Mouse (Mus musculus) forebrain, embryonic 10.5 days (tissue): ENCODE measurements around the gene Ccdc91. TPM values are rescaled to one million over a fixed set of nuclear protein-coding genes. Genes with fewer than 3 reads are reported as not detected.

Experiments
- DNase-seq: peaks from one replicate; pipeline ENCODE4 v3.0.0-alpha.2; 2017; ENCODE audit warnings: low spot score; ENCODE audit errors: extremely low spot score
- H3K27ac ChIP-seq: fragments of 300-500 bp; sonication (generic); 2 replicates; pipeline ENCODE4 v1.5.1; 2016; ENCODE audit warnings: mild to moderate bottlenecking
- H3K27me3 ChIP-seq: fragments of 300-500 bp; sonication (generic); 2 replicates; pipeline ENCODE4 v1.6.1; 2016; ENCODE audit warnings: mild to moderate bottlenecking; ENCODE audit not compliant: poor library complexity, severe bottlenecking
- H3K36me3 ChIP-seq: fragments of 300-500 bp; sonication (generic); replicated peaks from 2 replicates; pipeline ENCODE4 v1.6.1; 2016; ENCODE audit warnings: mild to moderate bottlenecking, moderate library complexity
- H3K4me1 ChIP-seq: fragments of 300-500 bp; sonication (generic); 2 replicates; pipeline ENCODE4 v1.6.1; 2016
- H3K4me3 ChIP-seq: fragments of 300-500 bp; sonication (generic); 2 replicates; pipeline ENCODE4 v1.5.1; 2016; ENCODE audit warnings: mild to moderate bottlenecking, moderate library complexity
- H3K9me3 ChIP-seq: fragments of 300-500 bp; sonication (generic); 2 replicates; pipeline ENCODE4 v1.6.1; 2016; ENCODE audit warnings: mild to moderate bottlenecking, moderate library complexity
- WGBS: fragments of 180-500 bp; shearing (Covaris S2); methylation state at CpG from one replicate; pipeline ENCODE4 v1.1.7; 2016; 5-methylcytosine and 5-hydroxymethylcytosine counted together
- polyA plus RNA-seq: library from polyadenylated mRNA; unstranded; fragments of >200 nt; fragmentation: Nextera tagmentation; extraction: Ambion mirVana; gene quantifications from 2 replicates; pipeline ENCODE4 v1.2.1, GENCODE M21; 2016

The Ccdc91 gene
- 24.9 and 26.7 TPM in 2 replicates for polyA plus RNA-seq

- Histone ChIP-seq H3K36me3 (no peaks in the 10 kb centered on the region), H3K4me1 (peaks cover 16% of the 10 kb centered on the region), H3K4me3 (peak within 1 kb of the TSS; percentile 85), H3K9me3 (no peaks in the 10 kb centered on the region), H3K27ac (peak within 1 kb of the TSS; percentile 95), H3K27me3 (no peaks in the 10 kb centered on the region; the same call in 1 of the 2 replicates)
- WGBS = under 1% methylated on average over 77 of the region's 78 CpGs
- peak; percentile 87 for DNase-seq
These were observed at the start of gene Ccdc91 for GRCm38 (mm10) chr6:147475727-147476613. Gene Ccdc91 (plus strand): TSS chr6:147475828.

GRCm38 (mm10) chr6:147426927-147427487 is 48.6 kb upstream of the Ccdc91 start:
- Histone ChIP-seq H3K4me1 (peaks cover 3% of the 10 kb centered on the region; the same call in 1 of the 2 replicates), H3K36me3 (no peaks in the 10 kb centered on the region), H3K4me3 (no peak overlapping the region), H3K27ac (no peak overlapping the region), H3K27me3 (no peaks in the 10 kb centered on the region), H3K9me3 (no peaks in the 10 kb centered on the region)
- 93% methylated on average over 11 of the region's 11 CpGs for WGBS
- no peak for DNase-seq

GRCm38 (mm10) chr6:147455775-147456174 is 19.9 kb upstream of the Ccdc91 start:
- Histone ChIP-seq H3K9me3 (peaks cover 4% of the 10 kb centered on the region; the same call in 1 of the 2 replicates), H3K27me3 (no peaks in the 10 kb centered on the region), H3K27ac (no peak overlapping the region), H3K36me3 (no peaks in the 10 kb centered on the region), H3K4me3 (no peak overlapping the region), H3K4me1 (no peaks in the 10 kb centered on the region)
- WGBS = 91% methylated on average over 5 of the region's 5 CpGs
- no peak for DNase-seq

- 94% methylated on average over 11 of the region's 11 CpGs for WGBS
- Histone ChIP-seq H3K4me3 (no peak overlapping the region), H3K9me3 (no peaks in the 10 kb centered on the region), H3K36me3 (no peaks in the 10 kb centered on the region), H3K27me3 (no peaks in the 10 kb centered on the region), H3K4me1 (no peaks in the 10 kb centered on the region), H3K27ac (no peak overlapping the region)
- DNase-seq = no peak
These were observed 16.9 kb upstream of the Ccdc91 start for GRCm38 (mm10) chr6:147458637-147459301.

- no peak for DNase-seq
- Histone ChIP-seq H3K9me3 (no peaks in the 10 kb centered on the region), H3K4me1 (no peaks in the 10 kb centered on the region), H3K36me3 (no peaks in the 10 kb centered on the region), H3K4me3 (no peak overlapping the region), H3K27me3 (no peaks in the 10 kb centered on the region; the same call in 1 of the 2 replicates), H3K27ac (no peak overlapping the region)
- 81% methylated on average over 5 of the region's 5 CpGs for WGBS
These were observed 5.6 kb upstream of the Ccdc91 start for GRCm38 (mm10) chr6:147470016-147470415.

GRCm38 (mm10) chr6:147481141-147481540 is 5.5 kb downstream of the Ccdc91 start:
- Histone ChIP-seq H3K9me3 (no peaks in the 10 kb centered on the region), H3K36me3 (no peaks in the 10 kb centered on the region), H3K27ac (no peak overlapping the region), H3K4me3 (no peak overlapping the region), H3K27me3 (no peaks in the 10 kb centered on the region), H3K4me1 (peaks cover 10% of the 10 kb centered on the region)
- 95% methylated on average over 5 of the region's 5 CpGs for WGBS
- DNase-seq = no peak

- 95% methylated on average over 3 of the region's 3 CpGs for WGBS
- no peaks in the 10 kb centered on the region for H3K4me1 ChIP-seq
- no peaks in the 10 kb centered on the region for H3K27me3 ChIP-seq
- DNase-seq = no peak
- H3K36me3 ChIP-seq = no peaks in the 10 kb centered on the region
- H3K27ac ChIP-seq = no peak overlapping the region
- no peaks in the 10 kb centered on the region for H3K9me3 ChIP-seq
- no peak overlapping the region for H3K4me3 ChIP-seq
These were observed 14.5 kb downstream of the Ccdc91 start for GRCm38 (mm10) chr6:147490120-147490519.

- no peaks in the 10 kb centered on the region for H3K36me3 ChIP-seq
- H3K27ac ChIP-seq = no peak overlapping the region
- no peaks in the 10 kb centered on the region for H3K9me3 ChIP-seq
- H3K4me1 ChIP-seq = no peaks in the 10 kb centered on the region
- WGBS = 91% methylated on average over 4 of the region's 4 CpGs
- DNase-seq = no peak
- H3K27me3 ChIP-seq = no peaks in the 10 kb centered on the region
- no peak overlapping the region for H3K4me3 ChIP-seq
These were observed 16.9 kb downstream of the Ccdc91 start for GRCm38 (mm10) chr6:147492551-147492950.

- no peaks in the 10 kb centered on the region for H3K36me3 ChIP-seq
- no peak overlapping the region for H3K4me3 ChIP-seq
- H3K9me3 ChIP-seq = no peaks in the 10 kb centered on the region
- 91% methylated on average over 3 of the region's 3 CpGs for WGBS
- H3K4me1 ChIP-seq = no peaks in the 10 kb centered on the region
- H3K27ac ChIP-seq = no peak overlapping the region
- DNase-seq = no peak
- H3K27me3 ChIP-seq = no peaks in the 10 kb centered on the region
These were observed 25.8 kb downstream of the Ccdc91 start for GRCm38 (mm10) chr6:147501439-147501838.

GRCm38 (mm10) chr6:147506074-147506473 is 30.4 kb downstream of the Ccdc91 start:
- H3K36me3 ChIP-seq = no peaks in the 10 kb centered on the region
- H3K4me3 ChIP-seq = no peak overlapping the region
- no peaks in the 10 kb centered on the region for H3K4me1 ChIP-seq
- H3K27me3 ChIP-seq = no peaks in the 10 kb centered on the region
- WGBS = 90% methylated on average over 9 of the region's 9 CpGs
- no peak for DNase-seq
- no peak overlapping the region for H3K27ac ChIP-seq
- H3K9me3 ChIP-seq = no peaks in the 10 kb centered on the region

GRCm38 (mm10) chr6:147506496-147506895 is 30.9 kb downstream of the Ccdc91 start:
- Histone ChIP-seq H3K27me3 (no peaks in the 10 kb centered on the region), H3K36me3 (no peaks in the 10 kb centered on the region), H3K4me1 (no peaks in the 10 kb centered on the region), H3K4me3 (no peak overlapping the region), H3K9me3 (no peaks in the 10 kb centered on the region), H3K27ac (no peak overlapping the region)
- WGBS = 94% methylated on average over 10 of the region's 10 CpGs
- no peak for DNase-seq

- H3K4me1 ChIP-seq = no peaks in the 10 kb centered on the region
- H3K27me3 ChIP-seq = no peaks in the 10 kb centered on the region
- H3K36me3 ChIP-seq = no peaks in the 10 kb centered on the region
- no peaks in the 10 kb centered on the region for H3K9me3 ChIP-seq
- no peak overlapping the region for H3K27ac ChIP-seq
- H3K4me3 ChIP-seq = no peak overlapping the region
- DNase-seq = no peak
- 90% methylated on average over 6 of the region's 6 CpGs for WGBS
These were observed 31.6 kb downstream of the Ccdc91 start for GRCm38 (mm10) chr6:147507186-147507585.

- no peak for DNase-seq
- no peaks in the 10 kb centered on the region for H3K4me1 ChIP-seq
- no peak overlapping the region for H3K27ac ChIP-seq
- no peaks in the 10 kb centered on the region; the same call in 1 of the 2 replicates for H3K9me3 ChIP-seq
- no peaks in the 10 kb centered on the region for H3K27me3 ChIP-seq
- 95% methylated on average over 2 of the region's 2 CpGs for WGBS
- no peak overlapping the region for H3K4me3 ChIP-seq
- no peaks in the 10 kb centered on the region; the same call in 1 of the 2 replicates for H3K36me3 ChIP-seq
These were observed 34.9 kb downstream of the Ccdc91 start for GRCm38 (mm10) chr6:147510516-147510915.
